Mouse (Mus musculus): ENCODE measurements around the gene Tmc5.

Tmc5 gene

GRCm38 (mm10) chr7:118610721-118611120 lies 13.6 kb downstream of the Tmc5 start:
- no peak for DNase-seq (ENCODE audit: low spot score in 2 of 2)

- no peak for DNase-seq (ENCODE audit: low spot score in 2 of 2)
Measured at GRCm38 (mm10) chr7:118611185-118611749, 14.2 kb downstream of the Tmc5 start.

- no peak for DNase-seq (ENCODE audit: low spot score in 2 of 2)
Measured at GRCm38 (mm10) chr7:118611933-118612332, 14.8 kb downstream of the Tmc5 start.

- no peak for DNase-seq (ENCODE audit: low spot score in 2 of 2)
Measured at GRCm38 (mm10) chr7:118614076-118614475, 17.0 kb downstream of the Tmc5 start.

GRCm38 (mm10) chr7:118618104-118618503 lies 21.0 kb downstream of the Tmc5 start:
- no peak for DNase-seq (ENCODE audit: low spot score in 2 of 2)

GRCm38 (mm10) chr7:118620243-118620906 lies 23.3 kb downstream of the Tmc5 start:
- DNase-seq (ENCODE audit: low spot score in 2 of 2): no peak

GRCm38 (mm10) chr7:118621094-118621493 lies 24.0 kb downstream of the Tmc5 start:
- DNase-seq (ENCODE audit: low spot score in 2 of 2): no peak

- no peak for DNase-seq (ENCODE audit: low spot score in 2 of 2)
Measured at GRCm38 (mm10) chr7:118627550-118628298, 30.6 kb downstream of the Tmc5 start.

GRCm38 (mm10) chr7:118633094-118633493 lies 36.0 kb downstream of the Tmc5 start:
- DNase-seq (ENCODE audit: low spot score in 2 of 2): no peak

GRCm38 (mm10) chr7:118633951-118634350 lies 36.9 kb downstream of the Tmc5 start:
- DNase-seq (ENCODE audit: low spot score in 2 of 2): no peak

GRCm38 (mm10) chr7:118637466-118637865 lies 40.4 kb downstream of the Tmc5 start:
- no peak for DNase-seq (ENCODE audit: low spot score in 2 of 2)

GRCm38 (mm10) chr7:118646237-118646636 lies 49.1 kb downstream of the Tmc5 start:
- no peak for DNase-seq (ENCODE audit: low spot score in 2 of 2)

- DNase-seq (ENCODE audit: low spot score in 2 of 2): no peak
Measured at GRCm38 (mm10) chr7:118649328-118649727, 52.2 kb downstream of the Tmc5 start.

- no peak for DNase-seq (ENCODE audit: low spot score in 2 of 2)
Measured at GRCm38 (mm10) chr7:118650119-118650518, 53.0 kb downstream of the Tmc5 start.

- DNase-seq (ENCODE audit: low spot score in 2 of 2): no peak
Measured at GRCm38 (mm10) chr7:118650891-118651290, 53.8 kb downstream of the Tmc5 start.

- DNase-seq (ENCODE audit: low spot score in 2 of 2): no peak
Measured at GRCm38 (mm10) chr7:118652572-118653295, 55.6 kb downstream of the Tmc5 start.

GRCm38 (mm10) chr7:118656730-118657129 lies 59.6 kb downstream of the Tmc5 start:
- no peak for DNase-seq (ENCODE audit: low spot score in 2 of 2)

- DNase-seq (ENCODE audit: low spot score in 2 of 2): no peak
Measured at GRCm38 (mm10) chr7:118667773-118668172, 70.7 kb downstream of the Tmc5 start.

GRCm38 (mm10) chr7:118670142-118670541 lies 73.0 kb downstream of the Tmc5 start:
- no peak for DNase-seq (ENCODE audit: low spot score in 2 of 2)

GRCm38 (mm10) chr7:118676826-118677225 lies 79.7 kb downstream of the Tmc5 start:
- no peak for DNase-seq (ENCODE audit: low spot score in 2 of 2)

- DNase-seq (ENCODE audit: low spot score in 2 of 2): peak; percentile 56 to 66
Measured at GRCm38 (mm10) chr7:118688199-118688598, 91.1 kb downstream of the Tmc5 start.

GRCm38 (mm10) chr7:118689088-118689487 lies 92.0 kb downstream of the Tmc5 start:
- DNase-seq (ENCODE audit: low spot score in 2 of 2): no peak

All from urinary bladder, adult 18-20 months (tissue).